Mouse (Mus musculus): Measurements from ENCODE around the gene Rsrp1.
"Not testable (repeated sequence)": the region's sequence is repeated elsewhere in the genome, so short reads cannot be mapped to it uniquely, and the experiment has no call there.

Gene Rsrp1

DNA sequence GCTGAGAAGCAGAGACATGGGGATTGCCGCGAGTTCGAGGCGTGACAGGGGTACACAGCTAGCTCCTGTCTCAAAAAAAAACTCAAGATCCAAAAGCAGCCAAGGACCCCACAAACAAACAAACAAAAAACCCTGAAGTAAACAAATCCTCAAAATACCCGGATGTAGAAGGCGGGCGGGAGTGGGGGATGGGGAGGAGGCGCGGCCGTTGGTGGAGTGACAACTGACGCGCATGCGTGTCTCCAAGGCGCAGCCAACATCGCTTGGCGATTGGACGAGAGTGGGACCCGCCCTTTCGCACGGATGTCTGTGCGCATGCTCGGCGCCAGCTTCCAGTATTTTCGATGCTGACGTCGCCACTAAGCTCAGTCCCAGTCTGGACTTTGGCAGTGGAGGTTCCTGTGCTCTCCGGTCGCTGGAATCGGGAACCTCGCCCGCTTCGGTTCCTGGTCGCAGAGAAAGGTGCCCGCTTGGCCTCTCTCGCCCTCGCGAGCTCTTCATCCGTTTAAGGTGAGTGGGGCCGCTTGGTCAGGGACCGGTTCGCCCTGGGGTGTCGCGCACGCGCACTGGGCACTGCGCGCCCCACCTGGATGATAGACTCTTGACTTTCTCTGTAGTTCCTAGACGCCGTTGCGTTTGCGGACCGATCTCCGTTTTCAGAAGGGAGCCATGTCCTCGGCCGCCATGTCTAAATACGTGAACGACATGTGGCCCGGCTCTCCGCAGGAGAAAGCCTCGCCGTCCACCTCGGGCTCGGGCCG lies at the start of gene Rsrp1:
TSS of gene Rsrp1 (plus strand) at position 335 of the 761 bp plus-strand sequence.
- DNase-seq: peak; percentile 95 to 98

DNA sequence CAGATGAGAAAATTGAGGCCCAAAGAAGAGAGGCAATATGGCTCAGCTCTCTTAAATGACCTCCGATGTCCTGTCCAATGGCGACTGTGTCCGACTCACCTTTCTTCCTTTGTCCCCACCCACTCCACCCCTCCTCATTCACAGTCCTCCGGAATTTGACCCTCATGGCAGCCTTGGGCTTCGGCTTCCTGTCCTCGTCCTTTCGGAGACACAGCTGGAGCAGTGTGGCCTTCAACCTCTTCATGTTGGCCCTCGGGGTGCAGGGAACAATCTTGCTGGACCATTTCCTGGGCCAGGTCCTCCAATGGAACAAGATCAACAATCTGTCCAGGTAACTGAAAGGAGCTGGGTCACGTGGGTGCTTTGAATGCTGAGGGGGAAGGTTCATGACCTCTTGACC lies 47.2 kb upstream of the Rsrp1 start:
- no peak for DNase-seq

GRCm38 (mm10) chr4:134879410-134879981 lies 43.9 kb upstream of the Rsrp1 start:
- DNase-seq: peak; percentile 64 to 71

DNA sequence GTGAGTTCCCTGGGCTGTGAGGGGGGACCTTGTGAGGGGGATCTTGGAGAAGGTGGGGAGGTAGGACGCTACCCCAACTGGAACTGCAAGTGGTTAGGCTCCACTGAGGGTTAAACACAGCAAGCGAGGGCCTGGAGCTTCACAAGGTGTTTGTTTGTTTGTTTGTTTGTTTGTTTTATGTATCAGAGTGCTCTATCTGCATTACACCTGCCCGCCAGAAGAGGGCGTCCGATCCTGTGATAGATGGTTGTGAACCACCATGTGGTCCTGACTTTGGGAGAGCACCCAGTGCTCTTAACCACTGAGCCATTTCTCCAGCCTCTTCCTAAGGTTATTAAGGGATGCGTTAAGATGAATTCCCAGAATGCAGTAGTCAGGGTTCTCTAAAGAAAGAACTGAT lies 43.4 kb upstream of the Rsrp1 start:
- peak; percentile 15 to 19 for DNase-seq

DNA sequence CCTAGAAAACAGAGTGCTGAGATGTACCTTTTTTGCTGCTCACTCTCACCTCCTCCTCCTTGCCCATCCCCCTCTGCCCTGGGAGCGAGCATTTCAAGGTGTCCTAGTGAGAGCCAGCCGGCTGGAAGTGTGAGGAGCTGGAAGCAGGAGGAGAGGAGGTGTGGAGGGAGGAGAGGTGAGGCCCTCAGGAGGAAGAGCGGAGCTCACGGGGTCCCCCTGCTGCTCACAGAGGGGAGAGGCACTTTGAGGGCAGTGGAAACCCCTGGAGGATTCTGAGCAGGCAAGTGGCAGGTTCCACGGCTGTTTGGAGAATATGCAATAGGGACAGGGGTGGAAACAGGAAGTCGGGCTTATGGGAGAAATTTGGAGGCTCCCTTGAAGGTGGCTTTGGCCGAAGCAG lies 40.1 kb upstream of the Rsrp1 start:
- DNase-seq: peak; percentile 47

GRCm38 (mm10) chr4:134883808-134884207 lies 39.6 kb upstream of the Rsrp1 start:
- no peak for DNase-seq

GRCm38 (mm10) chr4:134884364-134884763 lies 39.0 kb upstream of the Rsrp1 start:
- no peak for DNase-seq

GRCm38 (mm10) chr4:134892096-134892495 lies 31.3 kb upstream of the Rsrp1 start:
- DNase-seq: peak; percentile 48 to 59

- no peak for DNase-seq
These were observed 26.1 kb upstream of the Rsrp1 start for GRCm38 (mm10) chr4:134897256-134897655.

GRCm38 (mm10) chr4:134901126-134901525 lies 22.3 kb upstream of the Rsrp1 start:
- DNase-seq: no peak

- DNase-seq: no peak
These were observed 20.3 kb upstream of the Rsrp1 start for GRCm38 (mm10) chr4:134903046-134903445.

DNA sequence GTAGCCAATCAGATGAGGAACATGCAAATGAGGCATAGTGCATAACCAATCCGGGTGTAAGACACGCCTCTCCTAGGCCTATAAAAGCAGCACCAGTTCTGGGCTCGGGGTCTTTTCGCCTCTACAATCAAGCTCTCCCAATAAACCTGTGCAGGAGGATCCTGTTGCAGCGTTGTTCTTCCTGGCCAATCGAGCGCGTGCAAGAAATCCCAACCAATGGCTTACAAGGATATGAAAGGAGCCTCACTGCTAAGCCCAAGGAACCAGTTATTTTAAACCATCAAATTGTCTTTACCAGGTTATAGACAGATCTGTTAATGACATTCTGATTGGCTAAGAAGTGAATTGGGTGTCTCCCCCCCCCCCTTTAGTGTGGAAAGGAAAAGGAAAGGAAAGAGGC lies 12.0 kb upstream of the Rsrp1 start:
- DNase-seq: not testable (repeated sequence)

DNA sequence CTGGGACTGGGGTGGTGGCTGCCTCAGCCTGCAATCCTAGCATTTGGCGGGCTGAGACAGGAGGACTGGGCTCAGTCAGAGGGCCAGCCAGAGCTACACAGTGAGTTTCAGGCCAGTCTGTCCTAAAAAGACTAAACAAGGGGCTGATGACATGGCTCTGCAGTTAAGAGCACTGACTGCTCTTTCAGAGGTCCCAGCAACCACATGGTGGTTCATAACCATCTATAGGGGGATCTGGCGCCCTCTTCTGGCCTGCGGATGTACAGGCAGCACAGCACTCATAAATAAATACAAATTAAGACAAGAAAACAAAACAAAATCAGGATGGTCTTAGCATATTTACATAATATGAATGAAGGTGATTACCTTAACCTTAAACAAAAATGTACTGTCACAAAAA lies 10.0 kb upstream of the Rsrp1 start:
- peak; percentile 80 to 82 for DNase-seq

GRCm38 (mm10) chr4:134914122-134914863 lies 9.1 kb upstream of the Rsrp1 start:
- no peak for DNase-seq

DNA sequence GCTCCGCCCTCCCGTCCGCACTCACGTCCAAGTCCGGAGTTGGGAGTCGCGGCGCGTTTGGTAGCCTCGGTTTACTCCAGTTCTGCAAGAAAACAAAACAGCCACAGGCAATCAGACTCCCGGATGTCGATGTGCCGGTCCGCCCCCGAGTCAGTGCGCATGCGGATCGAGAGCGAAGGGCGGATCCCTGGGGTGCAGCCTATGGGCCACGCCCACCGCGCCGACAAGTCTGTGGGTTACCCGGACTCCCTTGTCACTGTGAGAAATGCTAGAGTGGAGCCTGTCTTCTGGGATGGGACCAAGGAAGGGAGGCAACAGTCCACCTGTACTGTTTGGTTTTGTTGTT lies 8.6 kb upstream of the Rsrp1 start, which contains the start of gene Tmem50a:
TSS of gene Tmem50a (minus strand) at position 161 of the 346 bp plus-strand sequence.
- DNase-seq: peak; percentile 96 to 97

- peak in 1 of 2 experiments; percentile 39 for DNase-seq
These were observed 8.0 kb upstream of the Rsrp1 start for GRCm38 (mm10) chr4:134915223-134916050.

- DNase-seq: no peak
These were observed 6.2 kb upstream of the Rsrp1 start for GRCm38 (mm10) chr4:134917194-134917593.

- DNase-seq: peak; percentile 69 to 80
These were observed 5.0 kb upstream of the Rsrp1 start for GRCm38 (mm10) chr4:134918381-134918780.

- peak; percentile 38 to 49 for DNase-seq
These were observed 3.5 kb upstream of the Rsrp1 start for GRCm38 (mm10) chr4:134919733-134920540.

GRCm38 (mm10) chr4:134920631-134921030 lies 2.8 kb upstream of the Rsrp1 start:
- DNase-seq: no peak

DNA sequence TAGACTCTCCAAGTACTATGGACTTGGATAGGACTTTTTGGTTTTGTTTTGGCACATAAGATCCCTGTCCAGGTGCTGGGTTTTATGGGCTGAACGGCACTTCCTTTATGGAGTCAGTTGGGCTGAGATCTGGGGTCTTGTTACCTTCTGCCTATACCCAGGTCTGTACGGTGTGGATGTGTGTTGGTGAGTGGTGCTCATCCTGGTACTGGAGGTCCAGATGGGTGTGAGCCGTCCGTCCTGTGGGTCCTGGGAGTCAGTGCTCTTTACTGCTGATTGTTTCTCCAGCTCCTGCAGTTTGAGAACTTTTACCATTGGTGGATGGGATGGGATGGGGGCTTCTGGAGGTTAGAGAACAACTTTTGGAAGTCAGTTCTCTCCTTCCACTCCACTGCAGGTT lies 1.7 kb upstream of the Rsrp1 start:
- DNase-seq: no peak
